Mouse (Mus musculus) adipocyte (in vitro differentiated cells): ENCODE measurements around the gene Ankfn1.
A peak's percentile ranks its signal among the peaks of the same experiment; 100 is the strongest.

Source experiments
- DNase-seq: peaks from one replicate; pipeline ENCODE4 v3.0.0-alpha.2; 2016; ENCODE audit warnings: low spot score

The Ankfn1 gene

GRCm38 (mm10) chr11:89462216-89462615, 315.2 kb downstream of the Ankfn1 start:
- DNase-seq: no peak

DNA sequence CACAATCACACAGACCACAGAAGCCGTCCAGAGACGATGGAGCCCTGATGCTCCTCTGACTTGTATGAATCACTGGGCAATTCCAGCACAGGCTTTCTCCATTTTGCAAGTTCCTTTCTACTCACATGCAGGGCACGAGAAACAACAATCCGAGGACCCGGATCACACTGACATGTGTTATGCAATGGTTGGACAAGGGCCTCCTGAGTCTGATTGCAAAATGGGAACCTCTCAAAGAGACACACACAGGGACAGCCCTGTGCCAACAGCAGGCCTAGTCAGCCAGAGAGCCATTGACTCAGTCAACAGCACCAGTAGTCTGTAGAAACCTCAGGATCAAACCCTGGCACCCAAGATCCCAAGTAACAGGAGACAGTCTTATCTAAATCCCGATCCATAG, 318.0 kb downstream of the Ankfn1 start:
- peak; percentile 32 for DNase-seq

DNA sequence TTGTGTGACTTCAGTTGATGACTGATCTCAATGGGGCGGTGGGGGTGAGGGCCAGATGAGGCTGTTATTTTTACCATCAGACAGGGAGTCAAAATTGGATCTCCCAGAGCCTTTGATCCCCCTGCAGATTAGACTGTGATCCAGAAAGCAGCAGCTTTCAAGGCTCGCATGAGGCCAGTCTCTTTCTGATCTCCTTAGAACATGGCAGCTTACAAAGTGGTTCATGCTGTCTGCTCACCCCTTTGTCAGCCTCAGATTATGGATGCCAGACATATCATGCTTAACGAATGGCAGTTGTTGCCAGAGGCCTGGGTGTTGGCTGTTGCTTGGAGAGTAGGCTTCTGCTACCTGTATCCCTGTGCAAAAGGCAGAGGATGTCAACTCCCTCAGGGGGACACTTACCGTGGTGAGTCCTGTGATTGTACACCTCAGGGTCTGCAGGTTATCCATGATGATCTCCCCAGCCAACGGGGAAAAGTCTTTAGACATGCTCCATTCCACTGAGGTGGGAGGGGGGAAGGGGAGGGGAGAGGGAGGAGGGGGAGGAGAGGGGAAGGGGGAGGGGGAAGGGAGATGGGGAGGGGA, 321.7 kb downstream of the Ankfn1 start:
- DNase-seq: no peak

DNA sequence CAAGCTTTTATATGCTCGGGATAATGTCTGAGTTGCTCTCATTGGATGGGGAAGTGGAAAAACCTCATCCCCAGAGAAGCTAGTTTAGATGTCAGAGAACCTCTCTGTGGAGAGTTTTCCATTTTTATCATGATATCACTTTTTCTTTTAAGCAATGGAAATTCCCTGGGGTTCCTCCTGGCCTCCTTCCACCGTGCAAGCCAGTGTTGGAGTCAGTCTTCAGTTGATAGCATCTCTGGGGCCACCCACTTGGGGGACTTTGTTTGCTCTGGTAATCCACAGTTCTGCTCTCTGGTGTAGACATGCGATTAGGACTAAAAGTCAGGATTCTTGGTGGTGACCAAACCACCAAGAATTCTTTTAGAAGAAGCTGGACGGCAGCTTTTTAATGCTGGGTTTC, 322.8 kb downstream of the Ankfn1 start:
- no peak for DNase-seq

GRCm38 (mm10) chr11:89452862-89453261, 324.6 kb downstream of the Ankfn1 start:
- no peak for DNase-seq

DNA sequence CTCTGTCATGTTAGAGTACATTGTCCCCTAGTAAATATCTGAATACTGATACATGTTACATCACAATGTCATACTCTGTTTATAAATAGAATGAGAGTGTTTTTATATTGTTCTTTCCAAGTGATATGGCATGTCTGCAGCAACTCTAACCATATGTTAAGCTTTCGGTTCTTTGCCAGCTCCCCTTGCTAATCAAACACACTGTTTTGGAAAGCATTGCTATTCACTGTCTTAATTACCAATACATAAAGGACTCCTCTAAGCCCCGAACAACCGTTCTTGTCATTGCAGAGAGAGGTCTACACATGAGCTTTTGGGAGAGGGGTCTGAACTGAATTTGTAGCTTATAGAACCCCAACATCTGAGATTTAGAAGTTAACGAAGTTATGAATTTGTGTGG, 327.0 kb downstream of the Ankfn1 start:
- no peak for DNase-seq

DNA sequence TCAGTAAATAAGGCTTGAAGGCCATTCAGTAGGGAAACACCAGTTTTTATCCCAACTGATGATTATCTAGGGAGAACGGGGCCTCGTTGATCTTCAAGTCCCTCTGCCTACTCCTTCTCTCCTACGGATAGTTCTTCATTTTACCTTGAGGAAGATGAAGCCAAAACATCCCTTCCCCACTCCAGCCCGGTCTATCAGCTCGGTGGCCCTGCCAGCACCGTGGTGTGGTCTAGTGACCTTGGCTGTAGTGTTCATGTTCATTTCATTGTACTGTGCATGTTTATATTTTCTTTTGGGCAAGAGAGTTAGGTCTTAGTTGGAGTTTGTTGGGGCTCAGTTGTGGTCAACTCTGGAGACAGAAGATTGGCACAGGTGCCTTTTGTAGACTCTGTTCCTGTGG, 328.5 kb downstream of the Ankfn1 start:
- no peak for DNase-seq

DNA sequence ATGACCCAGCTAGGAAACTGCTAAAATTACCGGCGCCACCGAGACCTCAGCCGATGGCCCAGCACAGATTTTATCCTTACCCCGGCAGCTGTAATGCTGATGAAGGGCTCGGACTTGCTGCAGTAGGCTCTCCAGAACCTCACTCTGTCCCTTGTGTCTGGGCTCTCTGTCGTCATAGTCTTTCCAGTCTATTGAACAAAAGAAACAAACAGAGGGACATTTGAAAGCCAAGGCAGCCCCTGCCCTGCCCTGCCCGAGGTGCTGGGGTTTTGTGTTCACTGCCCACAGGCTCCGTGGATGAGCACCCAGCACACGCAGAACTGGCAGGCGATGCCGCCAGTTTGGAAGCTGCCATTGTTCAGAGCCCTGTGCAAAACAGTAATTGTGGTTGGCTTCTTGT, 330.0 kb downstream of the Ankfn1 start:
- no peak for DNase-seq

DNA sequence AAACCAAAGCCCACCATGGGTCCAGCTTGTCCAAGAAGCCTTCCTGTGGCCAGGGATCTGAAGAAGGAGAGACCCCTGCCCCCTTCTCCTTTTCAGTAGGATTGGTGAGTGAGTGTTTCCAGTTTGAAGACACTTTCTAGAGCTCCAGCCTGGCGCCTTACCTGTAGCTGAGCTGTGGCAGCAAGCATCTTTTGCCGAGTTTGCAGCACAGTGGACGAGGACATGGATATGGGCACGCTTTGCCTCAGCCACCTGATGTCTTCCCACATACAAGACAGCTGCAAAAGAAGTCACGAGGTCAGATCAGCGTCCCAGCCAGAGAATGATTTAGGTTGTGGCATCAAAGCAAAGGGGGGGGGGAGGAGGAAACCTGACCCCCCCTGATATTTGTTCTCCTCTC, 336.9 kb downstream of the Ankfn1 start:
- no peak for DNase-seq

- no peak for DNase-seq
These were observed 353.1 kb downstream of the Ankfn1 start for GRCm38 (mm10) chr11:89424358-89424757.

GRCm38 (mm10) chr11:89422637-89423036, 354.8 kb downstream of the Ankfn1 start:
- DNase-seq: no peak

DNA sequence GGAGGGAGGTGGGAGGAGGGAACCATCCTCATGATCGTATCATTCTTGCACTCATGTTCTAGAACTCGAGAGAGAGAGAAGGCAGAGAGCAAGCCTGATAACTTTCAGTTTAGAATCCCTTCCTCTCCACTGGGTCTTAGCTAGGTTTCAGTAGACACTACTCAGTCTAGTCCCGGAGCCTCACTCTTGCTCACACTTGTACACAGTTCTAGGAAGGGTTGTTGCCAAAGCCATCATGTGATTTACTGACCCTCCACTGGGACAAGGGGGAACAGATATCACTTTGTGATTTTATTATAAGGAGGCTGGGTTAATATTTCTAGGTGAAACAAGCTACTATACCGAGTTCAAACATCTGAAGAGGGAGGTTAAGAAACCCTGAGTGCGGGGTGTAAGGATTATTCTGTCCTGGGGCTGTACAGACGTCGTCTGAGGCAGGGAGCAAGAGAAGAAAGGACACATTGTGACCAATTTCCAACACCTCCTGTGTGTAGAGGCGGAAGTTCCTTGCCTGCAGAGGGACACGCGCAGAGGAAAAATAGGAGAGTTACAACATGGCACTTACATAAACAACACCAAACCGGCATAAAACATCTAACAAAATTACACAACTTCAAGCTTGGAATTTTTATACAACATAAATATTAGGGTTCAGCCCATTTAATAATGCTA, 356.6 kb downstream of the Ankfn1 start:
- no peak for DNase-seq

- DNase-seq: no peak
These were observed 357.6 kb downstream of the Ankfn1 start for GRCm38 (mm10) chr11:89419863-89420262.

DNA sequence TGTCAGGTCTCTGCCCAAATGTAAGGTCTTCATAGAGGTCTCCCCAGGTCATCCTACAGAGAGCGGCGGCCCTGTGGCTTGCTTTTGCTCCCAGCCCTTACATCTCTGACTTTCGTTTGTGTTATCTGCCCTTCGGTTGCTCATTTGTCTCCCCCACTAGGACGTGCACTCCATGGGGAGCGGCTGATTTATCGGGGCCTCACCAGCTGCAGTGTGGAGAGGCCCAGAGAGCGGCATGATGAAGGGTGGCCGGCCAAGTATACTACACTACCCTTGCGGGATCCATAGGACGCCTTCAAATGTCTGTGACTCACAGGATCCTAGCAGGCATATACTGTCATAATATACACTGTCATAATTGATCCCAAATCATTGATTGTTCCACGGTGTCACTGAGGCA, 358.8 kb downstream of the Ankfn1 start:
- DNase-seq: no peak

- DNase-seq: no peak
These were observed 360.7 kb downstream of the Ankfn1 start for GRCm38 (mm10) chr11:89416769-89417168.

DNA sequence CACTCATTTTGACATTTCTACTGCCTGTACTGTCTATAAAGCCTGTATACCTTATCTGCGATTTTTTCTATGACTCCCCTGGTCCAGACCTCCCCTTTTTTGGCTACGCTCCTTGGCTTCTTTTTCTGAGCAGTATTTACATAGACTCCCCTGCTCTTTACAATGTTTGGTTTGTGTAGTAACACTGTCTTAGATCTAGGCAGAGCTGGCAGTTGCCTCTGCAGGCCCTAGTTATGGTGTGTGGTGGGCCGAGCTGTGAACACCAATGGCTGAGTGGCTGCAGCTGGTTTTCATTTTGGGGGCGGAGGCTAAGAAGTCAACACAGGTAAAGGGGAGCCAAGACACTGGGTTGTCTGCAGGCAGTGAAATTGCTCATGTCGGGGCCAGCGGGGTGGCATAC, 368.7 kb downstream of the Ankfn1 start:
- DNase-seq: no peak

GRCm38 (mm10) chr11:89404489-89404888, 373.0 kb downstream of the Ankfn1 start:
- DNase-seq: no peak

GRCm38 (mm10) chr11:89403436-89403835, 374.0 kb downstream of the Ankfn1 start:
- DNase-seq: no peak

DNA sequence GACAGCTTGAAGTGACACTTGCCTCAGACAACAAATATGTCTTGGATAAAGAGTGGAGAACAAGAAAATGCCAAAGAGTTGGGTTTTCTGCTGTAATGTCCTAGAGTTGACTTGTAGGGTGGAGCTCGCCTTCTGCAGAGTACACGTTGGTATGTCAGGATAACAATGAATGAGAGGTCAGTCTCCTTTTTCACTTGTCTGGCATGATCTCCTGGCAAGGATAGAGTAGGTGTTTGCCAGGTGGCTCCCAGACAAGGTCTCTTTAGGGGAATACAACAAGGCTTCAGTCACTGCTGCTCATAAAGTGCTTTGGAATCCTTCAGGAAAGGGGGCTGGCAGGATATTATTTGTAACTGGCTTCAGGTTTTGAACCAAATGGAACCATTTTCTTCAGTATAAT, 388.6 kb downstream of the Ankfn1 start:
- DNase-seq: no peak

GRCm38 (mm10) chr11:89382634-89383009, 394.8 kb downstream of the Ankfn1 start:
- no peak for DNase-seq

GRCm38 (mm10) chr11:89381782-89382633, 395.4 kb downstream of the Ankfn1 start:
- no peak for DNase-seq

GRCm38 (mm10) chr11:89370941-89371340, 406.5 kb downstream of the Ankfn1 start:
- no peak for DNase-seq

GRCm38 (mm10) chr11:89370373-89370772, 407.1 kb downstream of the Ankfn1 start:
- DNase-seq: no peak
